Mouse (Mus musculus) ES-Bruce4 (cell line): ENCODE data around the gene C1qtnf1. TPM values are rescaled to one million over a fixed set of nuclear protein-coding genes. Genes with fewer than 3 reads are reported as not detected.

Source experiments
- H3K27ac ChIP-seq: 2 replicates; pipeline ENCODE4 v1.5.1; 2012; ENCODE audit warnings: low read length, inconsistent platforms; ENCODE audit not compliant: insufficient read depth
- H3K27me3 ChIP-seq: 2 replicates; pipeline ENCODE4 v1.6.1; 2012; ENCODE audit warnings: mild to moderate bottlenecking, low read length, inconsistent platforms; ENCODE audit not compliant: control insufficient read depth, poor library complexity, insufficient read depth, severe bottlenecking
- H3K36me3 ChIP-seq: 2 replicates; pipeline ENCODE4 v1.6.1; 2012; ENCODE audit warnings: inconsistent platforms, mild to moderate bottlenecking, low read length, moderate library complexity; ENCODE audit not compliant: control insufficient read depth, poor library complexity, insufficient read depth, severe bottlenecking
- H3K4me1 ChIP-seq: one replicate; pipeline ENCODE4 v1.8.1; 2011; ENCODE audit warnings: low read length; ENCODE audit not compliant: control insufficient read depth, insufficient read depth
- H3K4me3 ChIP-seq: 2 replicates; pipeline ENCODE4 v1.5.1; 2011; ENCODE audit warnings: low read depth, mild to moderate bottlenecking, low read length
- H3K9ac ChIP-seq: 2 replicates; pipeline ENCODE4 v1.6.1; 2012; ENCODE audit warnings: low read depth, mild to moderate bottlenecking, inconsistent platforms; ENCODE audit not compliant: poor library complexity, severe bottlenecking
- H3K9me3 ChIP-seq: replicated peaks from 2 replicates; pipeline ENCODE4 v1.6.1; 2012; ENCODE audit warnings: mild to moderate bottlenecking, low read length, inconsistent platforms; ENCODE audit not compliant: control insufficient read depth, poor library complexity, insufficient read depth, severe bottlenecking
- CTCF ChIP-seq: IDR thresholded peaks from one replicate; pipeline ENCODE4 v1.8.1; 2011; ENCODE audit warnings: low read depth, low read length
- EP300 ChIP-seq: IDR thresholded peaks from 2 replicates; pipeline ENCODE4 v1.6.1; 2011; ENCODE audit warnings: low read depth, low read length; ENCODE audit not compliant: insufficient read depth
- POLR2A ChIP-seq: IDR thresholded peaks from one replicate; pipeline ENCODE4 v1.8.1; 2011; ENCODE audit warnings: low read length; ENCODE audit not compliant: insufficient read depth
- polyA plus RNA-seq: library from polyadenylated mRNA; stranded (reverse); fragments of >200 nt; gene quantifications from 2 replicates; pipeline ENCODE4 v1.2.4, GENCODE M21; 2011; ENCODE audit warnings: low read depth; ENCODE audit not compliant: missing spikeins, insufficient read depth, insufficient read length

The C1qtnf1 gene
- polyA plus RNA-seq, 1 experiment: 2.4 TPM

DNA sequence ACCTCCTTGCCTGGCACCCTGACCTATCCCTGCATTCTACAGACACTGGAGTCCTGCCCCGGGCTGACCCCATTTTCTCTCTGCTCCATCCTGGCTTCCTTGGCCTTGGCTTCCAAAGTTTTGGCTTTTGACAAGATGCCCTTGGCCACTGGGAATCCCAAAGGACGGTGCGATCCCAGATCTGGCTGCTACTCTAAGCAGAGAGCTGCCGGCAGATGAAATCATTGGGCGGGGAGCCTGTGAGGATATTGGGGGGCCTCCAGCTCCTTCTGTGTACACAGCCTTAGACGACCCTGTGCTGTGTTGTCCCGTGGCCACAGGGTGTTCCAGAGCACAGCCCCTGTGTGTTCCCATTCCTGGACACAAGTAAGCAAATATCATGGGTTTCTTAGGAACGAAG is 20.4 kb downstream of the C1qtnf1 start:
- no peak for TF ChIP-seq CTCF
- TF ChIP-seq EP300: no peak
- no peak for TF ChIP-seq POLR2A
- no peak overlapping the region for H3K27ac ChIP-seq
- H3K36me3 ChIP-seq: no peaks in the 10 kb centered on the region
- H3K4me3 ChIP-seq: no peak overlapping the region
- no peaks in the 10 kb centered on the region for H3K27me3 ChIP-seq
- H3K4me1 ChIP-seq: no peaks in the 10 kb centered on the region
- no peak overlapping the region for H3K9ac ChIP-seq
- H3K9me3 ChIP-seq: no peaks in the 10 kb centered on the region

DNA sequence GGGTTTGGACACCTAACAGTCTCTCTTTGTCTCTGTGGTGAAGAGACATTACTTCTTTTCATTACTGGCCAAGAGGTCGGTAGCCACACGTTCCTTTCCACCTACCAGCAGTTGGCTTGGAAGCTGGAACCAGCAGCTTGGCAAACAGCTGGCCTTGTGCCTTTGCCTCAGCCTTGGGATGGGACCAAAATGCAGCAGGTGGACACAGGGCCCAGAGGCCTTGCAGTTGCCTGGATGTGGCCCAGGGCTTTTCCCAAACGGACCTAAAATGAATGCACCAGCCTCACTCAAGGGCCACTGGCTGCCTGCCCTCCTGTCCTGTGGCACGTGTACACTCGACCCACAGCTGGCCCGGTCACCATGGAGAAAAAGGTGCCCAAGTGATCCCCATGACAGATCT is 23.2 kb downstream of the C1qtnf1 start:
- Histone ChIP-seq H3K4me3 (no peak overlapping the region), H3K27ac (no peak overlapping the region), H3K27me3 (no peaks in the 10 kb centered on the region), H3K9ac (no peak overlapping the region), H3K4me1 (peaks cover 3% of the 10 kb centered on the region), H3K36me3 (no peaks in the 10 kb centered on the region), H3K9me3 (no peaks in the 10 kb centered on the region)
- no peak for TF ChIP-seq EP300

- Histone ChIP-seq H3K36me3 (no peaks in the 10 kb centered on the region), H3K27me3 (no peaks in the 10 kb centered on the region), H3K27ac (no peak overlapping the region), H3K9me3 (no peaks in the 10 kb centered on the region), H3K4me1 (peaks cover 3% of the 10 kb centered on the region), H3K9ac (no peak overlapping the region), H3K4me3 (no peak overlapping the region)
- TF ChIP-seq POLR2A: no peak
Measured at GRCm38 (mm10) chr11:118452955-118453354, 25.0 kb downstream of the C1qtnf1 start.

- H3K27me3 ChIP-seq: no peaks in the 10 kb centered on the region
- H3K9ac ChIP-seq: no peak overlapping the region
- no peaks in the 10 kb centered on the region for H3K9me3 ChIP-seq
- no peak overlapping the region for H3K27ac ChIP-seq
- H3K4me1 ChIP-seq: peaks cover 3% of the 10 kb centered on the region
- H3K4me3 ChIP-seq: no peak overlapping the region
- no peak for TF ChIP-seq POLR2A
- H3K36me3 ChIP-seq: no peaks in the 10 kb centered on the region
Measured at GRCm38 (mm10) chr11:118453886-118454671, 26.1 kb downstream of the C1qtnf1 start.

- no peak overlapping the region for H3K4me3 ChIP-seq
- no peak for TF ChIP-seq POLR2A
- no peak for TF ChIP-seq EP300
- no peak for TF ChIP-seq CTCF
- no peaks in the 10 kb centered on the region for H3K9me3 ChIP-seq
- H3K9ac ChIP-seq: no peak overlapping the region
- no peaks in the 10 kb centered on the region for H3K36me3 ChIP-seq
- H3K27me3 ChIP-seq: no peaks in the 10 kb centered on the region
- peaks cover 3% of the 10 kb centered on the region for H3K4me1 ChIP-seq
- no peak overlapping the region for H3K27ac ChIP-seq
Measured at GRCm38 (mm10) chr11:118455788-118456187, 27.8 kb downstream of the C1qtnf1 start.

- Histone ChIP-seq H3K9me3 (no peaks in the 10 kb centered on the region), H3K4me3 (no peak overlapping the region), H3K36me3 (no peaks in the 10 kb centered on the region), H3K27ac (no peak overlapping the region), H3K27me3 (no peaks in the 10 kb centered on the region), H3K9ac (no peak overlapping the region), H3K4me1 (peaks cover 3% of the 10 kb centered on the region)
- TF ChIP-seq CTCF (no peak), POLR2A (no peak), EP300 (no peak)
Measured at GRCm38 (mm10) chr11:118456937-118457336, 28.9 kb downstream of the C1qtnf1 start.
